Mouse (Mus musculus): ENCODE measurements around the gene Emp1.
A peak's percentile ranks its signal among the peaks of the same experiment; 100 is the strongest.

Gene Emp1

GRCm38 (mm10) chr6:135362459-135363159 is at the start of gene Emp1:
Gene Emp1, plus strand, starts transcription at chr6:135362545.
- peak; percentile 84 to 89 for DNase-seq

DNA sequence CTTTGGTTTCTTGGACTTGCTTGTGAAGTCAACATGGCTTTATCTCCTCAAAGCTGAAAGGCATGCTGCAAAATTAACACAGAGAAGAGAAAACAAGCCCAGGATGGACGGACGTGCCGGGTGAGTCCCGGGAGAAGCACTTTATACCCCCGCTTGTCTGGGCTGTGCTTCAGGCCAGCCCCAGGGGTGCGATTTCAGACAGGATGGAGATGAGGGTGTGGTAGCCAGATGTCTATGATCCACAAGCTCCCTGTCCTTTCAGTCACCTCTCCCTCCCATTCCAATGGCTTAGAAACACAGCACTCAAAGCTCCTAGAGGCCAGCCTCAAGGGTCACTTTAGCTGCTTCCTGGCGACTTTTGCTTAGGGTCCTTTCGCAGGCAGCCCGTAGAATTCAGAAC is 48.4 kb upstream of the Emp1 start:
- no peak for DNase-seq

DNA sequence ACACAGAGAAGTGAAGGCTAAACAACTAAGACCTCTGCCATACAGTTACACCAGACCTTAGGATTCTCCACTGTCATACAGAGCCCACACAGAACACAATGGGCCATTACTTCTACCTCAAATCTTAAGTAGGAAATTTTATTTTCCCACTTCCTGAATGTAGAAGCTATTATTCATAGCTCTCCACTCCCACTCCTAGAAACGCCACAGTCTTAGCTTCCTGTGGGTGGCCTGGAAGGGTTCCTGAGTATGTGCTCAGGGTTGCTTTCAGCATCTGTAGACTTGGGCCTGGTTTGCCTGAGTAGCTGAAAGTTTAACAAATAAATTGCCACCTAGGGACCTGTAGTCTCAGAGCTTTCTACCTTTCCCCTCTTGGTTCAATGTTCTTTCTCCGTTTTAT is 46.2 kb upstream of the Emp1 start:
- no peak for DNase-seq

DNA sequence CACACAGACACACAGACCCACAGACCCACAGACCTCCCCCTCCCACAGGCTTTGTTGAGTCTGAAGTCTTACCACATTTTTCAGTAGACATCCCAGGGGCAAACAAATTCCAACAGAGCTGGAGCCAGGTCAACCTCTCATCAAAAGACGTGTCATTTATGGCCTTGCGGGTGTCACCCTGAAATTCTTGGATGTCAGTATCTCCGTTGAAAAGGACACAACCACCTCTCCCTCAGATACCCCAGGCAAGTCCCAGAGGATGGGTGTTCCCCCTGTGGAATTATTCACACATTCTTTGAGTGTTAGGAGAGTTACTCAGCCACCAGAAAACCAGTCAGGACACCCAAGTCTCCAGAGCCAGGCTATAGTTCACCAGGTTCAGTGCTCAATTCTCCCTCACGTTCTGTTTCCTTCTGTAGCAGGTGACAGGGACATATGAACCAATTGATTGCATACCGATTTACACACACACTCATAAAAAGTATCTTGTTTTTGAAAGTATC is 42.9 kb upstream of the Emp1 start:
- DNase-seq, result no peak

DNA sequence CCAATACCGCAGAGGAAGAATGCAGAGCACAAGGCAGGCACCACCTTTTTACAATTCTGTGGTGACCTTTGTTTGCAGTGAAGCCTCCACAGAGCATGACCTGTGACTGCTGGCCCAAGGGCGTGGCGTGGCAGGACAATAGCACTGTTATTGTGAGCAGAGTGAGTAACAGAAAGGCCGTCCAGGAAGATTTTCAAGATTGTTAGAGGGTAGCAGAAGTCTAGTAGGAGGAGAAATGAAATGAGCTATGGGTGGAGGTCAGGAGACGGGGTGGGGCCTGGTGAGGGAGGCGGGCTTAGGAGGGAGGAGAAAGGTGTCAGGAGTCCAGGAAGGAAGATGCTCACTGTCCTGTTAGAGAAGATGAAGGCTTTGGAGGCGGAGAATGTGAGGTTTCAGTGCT is 39.6 kb upstream of the Emp1 start:
- DNase-seq, result peak; percentile 53 to 69

DNA sequence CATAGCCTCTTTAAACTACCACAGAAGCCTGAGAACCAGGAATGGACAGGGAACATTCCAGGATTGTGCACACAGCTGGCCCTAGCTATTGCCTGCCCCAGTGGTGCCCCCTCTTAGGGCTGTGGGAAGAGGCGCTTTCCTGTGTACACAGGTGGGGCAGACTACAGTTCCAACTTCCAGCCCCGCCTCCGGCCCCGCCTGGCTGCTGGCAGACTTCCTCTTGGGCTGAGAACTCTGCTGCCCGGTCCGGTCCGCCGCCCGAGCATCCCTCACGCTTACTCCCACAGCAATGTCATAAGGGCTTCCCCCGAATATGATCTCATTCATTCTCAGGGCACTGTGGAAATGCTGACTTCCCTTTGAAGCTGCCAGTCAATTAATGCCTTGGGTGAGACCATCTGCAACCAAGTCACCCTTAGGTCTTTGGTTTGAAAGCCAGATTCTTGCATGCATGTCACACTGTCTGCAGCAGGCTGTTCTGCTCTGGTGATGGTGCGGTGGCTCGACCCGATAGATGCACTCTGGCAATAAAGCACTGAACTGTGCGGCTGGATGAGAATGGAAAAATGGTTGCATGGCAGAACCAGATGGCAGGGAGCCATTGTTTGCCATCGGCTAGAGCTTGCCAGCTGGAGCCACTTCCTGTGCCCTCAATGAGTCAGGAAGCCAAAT is 38.9 kb upstream of the Emp1 start:
- DNase-seq, result peak; percentile 86 to 91

DNA sequence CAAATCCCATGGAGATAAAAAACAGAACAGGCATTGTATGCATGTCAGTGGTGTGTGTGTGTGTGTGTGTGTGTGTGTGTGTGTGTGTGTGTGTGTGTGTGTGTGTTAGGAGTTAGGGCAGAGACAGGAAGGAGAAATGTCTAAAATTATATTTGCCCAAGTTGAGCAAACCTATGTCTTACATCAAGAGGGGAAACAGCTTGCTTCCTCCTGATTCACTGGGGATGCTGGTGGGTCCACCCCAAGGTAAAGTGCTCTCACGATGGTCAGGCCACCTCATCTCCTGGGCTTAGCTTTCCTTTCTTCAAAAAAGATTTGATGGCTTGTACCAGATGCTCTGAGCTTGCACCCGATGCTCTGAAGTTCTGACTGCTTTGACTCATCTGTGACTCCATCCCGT is 38.2 kb upstream of the Emp1 start:
- DNase-seq, result no peak

GRCm38 (mm10) chr6:135324686-135325300 is 37.6 kb upstream of the Emp1 start:
- peak in 1 of 2 experiments; percentile 45 for DNase-seq

- no peak for DNase-seq
Observed at GRCm38 (mm10) chr6:135326847-135327246, 35.5 kb upstream of the Emp1 start.

- DNase-seq, result no peak
Observed at GRCm38 (mm10) chr6:135331916-135332315, 30.4 kb upstream of the Emp1 start.

DNA sequence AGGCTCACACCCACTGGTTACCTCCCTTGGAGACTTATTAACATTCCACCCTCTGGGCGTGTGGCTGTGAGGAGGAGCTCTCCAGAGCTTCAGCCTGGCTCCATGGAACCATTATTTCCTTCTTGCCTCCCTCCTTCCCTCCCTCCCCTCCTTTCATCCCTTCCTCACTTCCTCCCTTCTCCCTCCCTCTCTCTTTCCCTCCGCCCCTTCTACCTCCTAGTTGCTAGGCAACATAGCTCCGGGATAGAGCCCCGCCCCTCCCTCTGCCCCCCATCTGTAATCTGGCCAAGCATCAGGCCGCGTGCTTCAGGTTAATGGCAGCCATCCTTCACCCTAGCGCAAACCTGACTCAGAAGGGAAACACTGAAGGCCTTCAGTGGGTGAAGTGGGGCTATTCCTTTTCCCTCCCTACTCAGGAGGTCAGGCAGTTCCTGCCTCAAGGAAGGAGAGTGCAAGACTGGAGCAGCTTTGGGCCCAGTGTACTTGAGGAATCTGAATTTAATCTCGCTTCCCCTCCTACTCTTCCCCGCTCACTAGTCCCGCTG is 29.5 kb upstream of the Emp1 start:
- peak in 1 of 2 experiments; percentile 38 for DNase-seq

DNA sequence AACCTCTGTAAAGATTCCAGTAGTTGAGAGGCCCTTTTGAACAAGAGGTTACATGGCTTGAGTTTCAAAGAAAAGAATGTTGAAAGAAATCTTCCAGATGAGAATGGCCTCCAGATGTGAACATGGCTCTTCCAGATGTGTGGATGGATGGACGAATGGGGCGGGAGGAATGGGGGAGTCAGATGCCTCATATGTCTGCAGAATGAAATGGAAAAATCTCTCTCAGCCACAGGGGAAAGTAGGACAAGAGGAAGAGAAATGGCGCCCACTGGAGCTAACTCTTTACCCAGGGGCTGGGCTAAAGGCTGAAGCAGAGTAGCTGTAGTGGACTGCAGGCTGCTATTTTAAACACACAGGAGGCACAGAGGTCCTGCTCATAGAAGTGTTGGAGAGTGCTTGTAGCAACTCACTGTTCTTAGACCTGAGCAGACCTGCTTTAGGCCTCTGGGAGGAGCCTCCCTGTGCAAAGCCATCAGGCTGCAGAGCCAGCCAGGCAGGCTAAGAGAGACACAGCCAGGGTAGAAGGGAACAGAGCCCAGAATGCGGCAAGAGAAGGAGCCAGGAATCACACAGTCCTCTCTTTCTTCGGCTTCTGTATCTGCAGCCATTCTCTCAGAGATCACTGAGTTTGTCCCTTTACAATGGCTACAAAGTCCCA is 28.2 kb upstream of the Emp1 start:
- DNase-seq, result peak; percentile 38 to 55

DNA sequence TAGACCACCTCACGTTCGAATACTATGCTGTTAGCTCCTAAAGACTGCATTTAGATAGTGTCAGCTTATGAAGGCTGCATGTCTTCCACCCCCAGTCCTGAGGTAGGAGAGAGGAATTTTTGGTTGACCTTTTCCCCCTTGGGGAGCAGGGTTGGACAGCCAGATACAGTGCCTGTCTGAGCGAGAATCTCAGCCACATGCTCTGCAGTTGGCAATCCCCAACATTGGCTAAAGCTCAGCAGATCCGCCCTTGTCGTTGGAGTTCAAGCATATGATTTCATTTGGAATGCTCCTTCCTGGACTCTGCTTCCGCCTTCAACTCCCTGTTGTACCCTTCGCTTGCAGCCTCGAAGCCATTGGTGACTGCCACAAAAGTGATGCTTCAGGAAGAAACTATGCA is 26.0 kb upstream of the Emp1 start:
- DNase-seq, result no peak

DNA sequence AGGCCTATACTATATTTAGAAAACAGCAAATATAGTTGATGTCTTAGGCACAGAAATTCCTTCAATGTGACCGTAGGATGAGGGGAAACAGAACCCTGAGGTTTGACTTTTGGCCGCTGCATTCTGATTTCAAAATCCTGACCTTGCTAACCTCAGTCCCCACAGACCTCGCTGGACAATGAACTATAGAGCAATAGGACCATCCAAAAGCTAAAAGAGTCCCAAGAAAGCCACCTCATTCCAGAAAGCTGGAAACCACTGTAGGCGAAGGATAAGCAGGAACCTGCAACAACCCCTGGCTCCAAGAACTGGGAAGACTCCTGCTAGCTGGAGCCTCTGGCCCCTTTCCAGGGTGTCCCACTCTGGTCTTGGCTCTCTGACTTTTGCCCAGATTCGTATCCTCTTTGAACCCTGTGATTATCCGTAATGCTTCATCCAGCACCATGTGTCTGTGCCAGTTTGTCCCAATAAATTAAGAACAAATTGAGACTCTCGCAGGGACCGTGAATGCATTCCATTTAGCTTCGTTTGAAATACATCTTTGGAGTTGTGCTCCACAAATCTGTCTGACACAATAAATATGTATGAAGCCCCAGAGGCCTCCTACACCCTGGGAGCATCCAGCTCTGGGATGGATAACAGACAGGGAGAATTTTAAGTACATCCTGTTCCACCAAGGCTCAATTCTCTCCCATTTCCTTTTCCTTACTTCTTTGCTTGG is 21.8 kb upstream of the Emp1 start:
- peak in 1 of 2 experiments; percentile 38 for DNase-seq

DNA sequence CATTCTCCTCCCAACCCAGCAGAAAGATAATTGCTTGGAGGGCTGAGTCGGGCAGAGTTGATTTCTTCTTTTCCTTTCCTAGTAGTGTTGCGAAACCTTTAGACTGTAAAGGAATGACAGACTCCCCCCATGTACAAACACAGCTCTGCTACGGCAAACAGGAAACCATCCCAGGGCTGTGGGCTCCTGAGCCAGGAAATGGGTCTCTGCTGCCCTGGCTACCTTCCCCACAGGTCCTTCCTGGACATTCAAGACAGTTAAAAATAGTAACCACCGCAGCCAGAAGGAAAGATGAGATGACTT is 21.3 kb upstream of the Emp1 start:
- peak in 1 of 2 experiments; percentile 56 for DNase-seq

DNA sequence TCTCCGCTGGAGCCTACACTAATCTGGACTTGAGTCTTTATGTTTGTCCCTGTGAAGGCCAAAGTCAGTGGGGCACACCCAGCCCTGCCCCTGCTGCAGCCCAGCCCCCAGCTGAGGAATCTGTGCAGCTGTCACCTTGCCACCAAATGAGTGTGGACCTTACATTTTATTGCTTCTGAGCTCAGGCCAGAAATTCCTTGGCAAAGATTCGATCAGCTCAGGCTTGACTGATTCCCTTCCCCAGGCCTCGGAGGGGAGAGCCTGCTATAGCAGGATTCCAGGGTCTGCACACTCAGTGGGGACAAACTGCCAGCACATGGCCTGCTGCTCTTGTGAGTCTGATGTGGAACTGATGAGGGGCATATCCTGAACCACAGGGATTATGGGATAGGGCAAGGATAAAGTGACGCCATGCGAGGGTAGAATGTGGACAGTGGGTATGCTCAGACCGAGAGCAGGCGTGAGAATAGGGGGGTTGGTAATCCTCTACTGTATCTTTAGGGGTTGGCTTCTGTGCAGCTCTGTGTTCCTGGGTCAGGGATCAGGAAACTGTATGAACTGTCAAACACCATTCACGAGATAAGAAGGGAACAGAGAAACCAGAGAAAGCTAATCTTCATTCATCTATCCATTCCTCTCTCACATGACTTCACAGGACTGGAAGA is 10.6 kb upstream of the Emp1 start:
- peak; percentile 31 to 67 for DNase-seq

GRCm38 (mm10) chr6:135352537-135352936 is 9.8 kb upstream of the Emp1 start:
- no peak for DNase-seq

DNA sequence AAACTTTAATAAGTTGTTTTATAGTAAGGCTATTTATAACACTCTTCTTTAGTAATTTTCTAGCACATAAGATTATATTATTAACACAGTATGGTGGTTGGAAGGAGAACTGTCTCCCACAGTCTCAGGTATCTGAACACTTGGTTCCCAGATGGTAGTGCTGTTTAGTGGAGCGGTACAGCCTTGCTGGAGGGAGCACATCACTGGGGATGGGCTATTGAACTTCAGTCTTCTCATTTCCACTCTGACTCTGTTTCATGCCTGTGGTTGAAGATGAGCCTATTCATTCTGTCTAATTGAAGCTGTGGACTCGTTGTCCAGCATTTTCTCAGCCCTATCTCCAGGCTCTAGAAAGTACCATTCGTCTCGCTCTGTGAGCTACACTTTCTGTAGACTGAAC is 7.4 kb upstream of the Emp1 start:
- DNase-seq, result no peak

DNA sequence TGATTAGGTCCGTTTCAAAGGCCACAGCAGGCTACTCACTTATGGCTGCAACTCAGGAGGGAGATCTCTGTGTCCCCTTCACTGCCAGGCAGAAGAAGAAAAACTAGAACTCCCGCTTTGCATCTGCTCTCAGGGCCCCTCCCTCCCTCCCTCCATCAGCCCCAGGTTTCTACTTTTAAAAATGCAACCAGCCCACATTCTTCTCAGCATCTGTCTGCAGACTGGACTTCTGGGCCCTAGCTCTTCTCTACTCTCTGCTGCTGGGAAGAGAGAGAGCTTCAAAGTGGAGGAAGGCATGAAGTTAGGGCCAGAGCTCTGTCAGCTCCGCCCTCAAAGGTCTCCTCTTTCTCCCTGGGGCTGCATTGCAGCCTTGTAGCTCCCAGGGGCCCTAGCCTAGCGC is 2.0 kb upstream of the Emp1 start:
- DNase-seq, result no peak

DNA sequence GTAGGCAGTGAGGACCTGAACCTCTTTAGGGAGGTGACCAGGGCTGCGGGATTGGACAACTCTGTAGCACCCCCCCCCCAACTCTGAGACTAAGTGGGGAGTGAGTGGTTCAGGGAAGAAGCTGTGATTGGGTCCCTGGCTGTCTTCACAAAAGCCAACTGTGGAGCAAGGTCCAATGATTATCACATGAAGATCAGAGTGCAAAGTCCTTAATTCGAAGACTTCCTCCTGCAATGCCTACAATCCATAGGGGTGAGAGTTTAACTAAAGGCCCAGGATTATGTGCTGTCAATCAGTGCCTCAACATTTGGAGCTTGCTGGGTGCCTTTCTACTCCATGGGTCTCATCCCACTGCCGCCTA is 267 bp upstream of the Emp1 start:
- DNase-seq, result no peak

- no peak for DNase-seq
Observed at GRCm38 (mm10) chr6:135363344-135364040, 1.1 kb downstream of the Emp1 start.

Data from lung, postnatal 4 days (tissue).